Mouse (Mus musculus): ENCODE results near the gene Prkra.
"Not testable (repeated sequence)": the region's sequence is repeated elsewhere in the genome, so short reads cannot be mapped to it uniquely, and the experiment has no call there.

The Prkra gene

DNA sequence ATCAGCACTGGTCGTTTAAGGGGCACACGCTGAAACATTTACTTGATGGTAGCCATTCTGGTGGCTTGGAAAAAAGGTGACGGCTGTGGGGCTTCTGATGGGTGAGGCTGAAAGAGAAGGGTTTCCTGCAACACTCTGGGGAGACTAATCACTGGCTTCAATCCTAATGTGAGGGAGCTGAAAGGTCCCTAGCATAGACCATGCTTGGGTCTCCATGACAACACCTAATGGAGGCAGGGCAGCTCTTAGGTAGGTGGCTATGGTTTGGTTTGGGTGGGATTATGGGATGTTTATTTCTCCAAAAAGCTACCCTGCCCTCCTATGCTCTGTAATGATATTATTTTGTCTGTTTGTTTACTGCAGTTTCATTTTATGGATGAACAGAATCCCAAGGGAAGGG, 7.6 kb upstream of the Prkra start:
- no peak for DNase-seq (ENCODE audit: low spot score in 2 of 2)

DNA sequence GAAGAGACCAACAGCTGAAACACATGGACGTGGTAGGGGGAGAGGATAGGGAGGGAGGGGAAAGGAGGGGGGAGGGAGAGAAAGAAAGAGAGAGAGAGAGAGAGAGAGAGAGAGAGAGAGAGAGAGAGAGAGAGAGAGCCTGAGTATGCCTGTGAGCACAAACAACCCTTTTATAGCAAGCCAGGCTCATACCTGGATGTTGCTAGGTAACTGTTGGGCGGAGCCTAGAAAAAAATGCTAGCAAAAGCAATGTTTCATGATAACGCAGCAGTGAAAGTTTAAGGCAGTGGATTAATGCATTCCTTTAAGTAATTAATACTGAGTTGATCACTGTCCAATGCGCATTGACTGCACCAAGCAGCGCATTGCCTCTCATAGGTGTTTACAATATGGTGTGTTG, 6.8 kb upstream of the Prkra start:
- DNase-seq (ENCODE audit: low spot score in 2 of 2) = no peak

DNA sequence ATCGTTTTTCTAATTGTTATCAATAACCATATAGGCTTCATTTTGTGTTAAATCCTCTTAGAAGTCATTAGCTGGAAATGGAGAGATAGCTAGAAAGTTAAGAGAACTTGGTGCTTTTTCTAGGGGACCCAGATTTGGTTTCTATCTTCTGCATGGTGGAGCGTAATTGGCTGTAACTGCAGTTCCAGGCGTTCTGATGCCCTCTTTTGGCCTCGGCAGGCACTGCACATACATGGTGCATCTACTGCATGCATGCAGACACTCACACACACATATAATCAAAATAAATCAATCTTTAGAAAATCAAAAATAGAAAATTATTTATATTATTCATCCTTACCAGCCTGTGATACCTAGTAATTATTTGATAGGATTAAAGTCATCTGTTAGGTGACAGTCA, 5.3 kb upstream of the Prkra start:
- DNase-seq (ENCODE audit: low spot score in 2 of 2) = no peak

DNA sequence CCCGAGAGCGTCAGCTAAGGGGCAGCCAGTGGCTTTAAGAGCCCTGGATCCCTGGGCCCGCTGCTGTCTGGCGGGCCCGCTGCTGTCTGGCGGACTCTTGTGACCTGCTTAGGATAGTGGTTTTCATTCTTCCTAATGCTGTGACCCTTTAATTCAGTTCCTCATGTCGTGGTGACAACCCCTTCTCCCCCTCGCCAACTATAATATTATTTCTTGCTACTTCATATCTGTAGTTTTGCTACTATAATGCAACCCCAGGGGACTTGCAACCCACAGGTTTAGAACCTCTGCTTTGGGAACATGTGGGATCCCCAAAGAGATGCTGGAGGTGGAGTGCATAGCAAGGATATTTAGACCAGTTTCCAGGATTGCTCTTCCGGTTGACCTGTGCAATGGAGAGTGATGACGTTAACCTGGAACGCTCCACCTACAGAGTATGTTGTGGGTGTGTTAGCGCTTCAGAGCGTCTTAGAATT, 889 bp upstream of the Prkra start:
- DNase-seq (ENCODE audit: low spot score in 2 of 2) = no peak

DNA sequence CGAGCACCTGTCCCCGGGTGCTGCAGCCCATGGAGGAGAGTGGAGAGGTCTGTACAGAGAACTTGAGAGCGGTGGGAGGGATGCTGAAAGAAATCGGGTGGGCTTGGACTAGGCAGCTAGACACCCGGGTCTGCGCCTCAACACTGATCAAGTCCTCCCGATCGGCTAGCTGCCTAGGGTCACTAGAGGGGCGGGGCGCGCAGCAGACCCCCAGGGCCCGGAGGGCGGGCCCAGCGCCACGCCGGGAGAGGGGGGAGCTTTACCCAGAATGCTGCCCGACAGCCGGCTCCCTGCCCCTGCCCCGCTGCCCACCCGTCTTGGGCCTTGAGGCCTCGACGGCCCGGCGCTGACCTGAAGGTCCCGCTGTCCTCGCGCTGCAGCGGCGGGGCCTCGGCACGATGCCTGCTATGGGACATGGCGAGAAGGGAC, 360 bp downstream of the Prkra start:
- DNase-seq (ENCODE audit: low spot score in 2 of 2) = peak in 1 of 2 experiments; percentile 7

DNA sequence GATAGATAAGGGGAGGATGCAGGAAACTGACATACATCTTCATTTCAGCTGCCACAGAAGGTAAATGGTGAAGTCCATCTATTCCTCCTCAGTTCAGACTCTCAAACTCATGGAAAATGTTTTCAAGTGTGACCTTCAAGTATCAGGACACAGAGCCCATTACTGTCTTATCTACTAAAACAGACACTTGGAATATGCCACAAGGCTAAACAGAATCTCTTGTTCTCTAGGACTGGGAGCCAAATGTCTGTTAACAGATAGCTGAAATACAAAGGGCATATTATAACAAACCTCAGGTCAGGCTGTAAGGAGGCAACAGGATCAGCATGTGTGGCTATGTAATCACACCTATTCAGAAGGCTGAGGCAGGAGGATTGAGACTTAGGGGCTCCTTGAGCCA, 4.0 kb downstream of the Prkra start:
- no peak for DNase-seq (ENCODE audit: low spot score in 2 of 2)

DNA sequence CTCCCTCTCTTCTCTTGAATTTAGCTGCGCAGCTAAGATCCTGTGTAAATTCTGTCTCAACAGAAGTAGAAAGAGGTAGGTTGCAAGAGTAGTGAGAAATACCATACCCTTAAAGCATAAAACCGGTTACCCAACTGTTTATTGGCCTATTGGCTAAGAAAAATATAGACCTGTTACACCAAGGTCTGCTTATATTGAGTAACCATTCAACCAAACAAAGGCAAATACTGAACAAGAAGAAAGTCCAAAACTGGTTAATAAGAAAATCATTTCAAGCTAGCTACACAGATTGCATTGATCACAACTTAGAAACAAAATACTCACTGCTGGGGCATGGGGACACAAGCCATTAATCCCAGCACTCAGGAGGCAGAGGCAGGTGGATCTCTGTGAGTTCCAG, 8.2 kb downstream of the Prkra start:
- no peak for DNase-seq (ENCODE audit: low spot score in 2 of 2)

DNA sequence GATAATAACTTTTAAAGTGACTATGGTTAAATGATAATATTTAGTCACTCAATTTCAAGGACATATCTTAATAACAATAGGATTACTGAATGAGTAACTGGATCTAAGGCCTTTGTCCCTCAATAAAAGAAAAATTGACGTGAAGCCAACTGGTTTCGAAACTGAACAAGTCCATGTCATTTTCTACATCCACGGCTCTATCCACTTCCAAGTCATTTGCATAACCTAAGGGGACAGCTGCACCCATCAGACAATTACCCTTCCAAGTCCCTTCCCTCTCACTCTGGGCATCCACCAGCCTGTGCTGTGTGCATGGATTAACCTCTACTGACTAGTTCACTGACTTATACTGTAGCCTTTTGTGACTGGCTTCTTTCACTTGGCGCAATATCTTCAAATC, 16.2 kb downstream of the Prkra start:
- DNase-seq (ENCODE audit: low spot score in 2 of 2) = no peak

DNA sequence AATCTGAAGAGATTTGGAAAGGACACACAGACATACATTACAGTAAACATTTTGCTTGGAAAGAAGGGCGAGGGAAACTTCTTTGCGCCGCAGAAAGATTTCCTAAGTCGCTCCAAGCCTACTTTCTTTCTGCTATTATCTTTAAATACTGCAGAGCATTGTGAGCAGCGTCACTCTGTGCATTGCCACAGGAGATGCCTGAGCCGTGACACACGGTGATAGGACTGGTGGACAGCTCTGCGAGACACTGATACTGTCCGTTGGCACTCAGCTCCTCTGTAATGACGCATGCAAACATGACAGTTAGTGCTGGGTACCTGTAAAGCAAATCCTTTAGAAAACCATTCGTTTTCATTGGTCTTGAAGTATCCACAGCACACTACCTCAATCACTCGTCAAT, 17.5 kb downstream of the Prkra start:
- no peak for DNase-seq (ENCODE audit: low spot score in 2 of 2)

DNA sequence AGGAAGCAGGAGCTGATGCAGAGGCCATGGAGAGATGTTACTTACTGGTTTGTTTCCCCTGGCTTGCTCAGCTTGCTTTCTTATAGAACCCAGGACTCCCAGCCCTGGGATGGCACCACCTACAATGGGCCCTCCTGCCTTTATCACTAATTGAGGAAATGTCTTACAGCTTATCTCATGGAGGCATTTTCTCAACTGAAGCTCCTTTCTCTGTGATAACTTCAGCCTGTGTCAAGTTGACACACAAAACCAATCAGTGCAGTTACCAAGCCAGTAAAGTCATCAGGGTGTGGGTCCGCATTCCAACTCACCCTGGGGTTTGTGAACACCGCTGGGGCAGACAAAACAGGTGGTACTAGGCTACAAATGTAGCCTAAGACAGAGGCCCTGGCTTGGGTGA, 25.5 kb downstream of the Prkra start:
- not testable (repeated sequence) for DNase-seq (ENCODE audit: low spot score in 2 of 2)

DNA sequence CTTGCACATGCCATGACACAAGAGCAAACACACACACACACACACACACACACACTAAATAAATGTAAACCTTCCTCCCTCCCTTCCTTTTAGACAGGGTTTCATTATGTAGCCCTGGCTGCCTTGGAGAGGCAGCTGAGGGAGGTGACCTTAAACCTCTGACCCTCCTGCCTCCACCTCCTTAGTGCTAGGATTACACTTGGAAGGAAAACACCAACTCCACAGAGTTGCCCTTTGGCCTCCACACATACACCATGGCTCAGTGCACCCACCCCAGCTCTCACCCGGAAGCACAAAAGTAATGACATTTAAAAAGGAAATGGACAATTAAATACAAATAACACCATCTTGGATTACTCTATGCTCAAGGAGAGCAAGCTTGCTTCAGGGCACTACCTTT, 26.1 kb downstream of the Prkra start:
- no peak for DNase-seq (ENCODE audit: low spot score in 2 of 2)

DNA sequence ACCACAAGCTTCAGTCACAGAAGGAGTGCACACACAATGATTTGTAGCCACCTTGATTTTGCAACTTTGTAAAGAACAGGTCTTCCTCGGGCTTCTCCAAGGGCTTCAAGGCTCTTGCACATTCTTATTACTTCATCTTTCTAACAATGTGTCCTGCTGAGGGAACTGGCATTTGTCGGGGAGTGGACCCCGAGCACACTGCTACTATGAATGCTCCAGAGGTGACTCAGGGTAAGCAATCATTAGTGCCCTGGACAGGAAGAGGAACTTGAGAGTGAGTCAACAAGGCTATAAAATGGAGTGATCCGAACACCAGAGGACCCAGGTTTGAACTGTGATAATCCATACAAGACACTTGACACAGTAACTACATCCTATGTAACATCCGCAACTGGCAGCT, 27.6 kb downstream of the Prkra start:
- DNase-seq (ENCODE audit: low spot score in 2 of 2) = no peak

DNA sequence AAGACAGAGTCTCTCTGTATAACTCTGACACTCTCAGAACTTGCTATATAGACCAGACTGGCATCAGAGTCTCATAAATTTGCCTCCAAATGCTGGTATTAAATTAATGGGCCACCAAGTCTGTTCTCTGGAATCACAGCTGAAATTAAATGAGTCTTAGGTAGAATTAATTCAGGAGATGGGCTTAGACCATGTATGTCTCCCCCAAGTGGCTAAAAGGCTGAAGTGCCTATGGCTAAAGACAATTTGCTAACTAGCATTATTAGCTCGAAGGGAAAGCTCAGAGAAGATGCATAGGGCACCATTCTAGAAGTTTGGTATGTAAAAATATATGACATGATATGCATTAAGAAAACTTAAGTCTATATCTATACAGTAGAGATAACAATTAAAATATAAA, 29.7 kb downstream of the Prkra start:
- no peak for DNase-seq (ENCODE audit: low spot score in 2 of 2)

DNA sequence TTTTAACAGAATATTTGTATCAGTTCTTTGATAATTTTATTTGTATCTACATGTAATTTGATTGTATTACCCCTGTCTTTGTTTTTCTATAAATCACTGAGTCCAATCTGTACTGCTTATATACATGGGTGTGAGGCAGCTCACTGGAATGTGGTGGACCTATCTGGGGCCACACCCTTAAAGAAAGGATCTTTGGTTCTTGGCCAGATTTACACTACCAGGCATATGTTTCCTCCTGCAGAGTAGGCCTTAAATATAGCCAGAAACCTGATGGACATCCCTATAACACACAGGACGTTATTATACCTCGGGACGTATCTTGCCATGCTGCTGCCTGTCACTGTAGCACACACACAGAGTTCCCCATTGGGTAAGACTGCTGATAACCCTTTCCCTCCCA, 35.8 kb downstream of the Prkra start:
- DNase-seq (ENCODE audit: low spot score in 2 of 2) = no peak

DNA sequence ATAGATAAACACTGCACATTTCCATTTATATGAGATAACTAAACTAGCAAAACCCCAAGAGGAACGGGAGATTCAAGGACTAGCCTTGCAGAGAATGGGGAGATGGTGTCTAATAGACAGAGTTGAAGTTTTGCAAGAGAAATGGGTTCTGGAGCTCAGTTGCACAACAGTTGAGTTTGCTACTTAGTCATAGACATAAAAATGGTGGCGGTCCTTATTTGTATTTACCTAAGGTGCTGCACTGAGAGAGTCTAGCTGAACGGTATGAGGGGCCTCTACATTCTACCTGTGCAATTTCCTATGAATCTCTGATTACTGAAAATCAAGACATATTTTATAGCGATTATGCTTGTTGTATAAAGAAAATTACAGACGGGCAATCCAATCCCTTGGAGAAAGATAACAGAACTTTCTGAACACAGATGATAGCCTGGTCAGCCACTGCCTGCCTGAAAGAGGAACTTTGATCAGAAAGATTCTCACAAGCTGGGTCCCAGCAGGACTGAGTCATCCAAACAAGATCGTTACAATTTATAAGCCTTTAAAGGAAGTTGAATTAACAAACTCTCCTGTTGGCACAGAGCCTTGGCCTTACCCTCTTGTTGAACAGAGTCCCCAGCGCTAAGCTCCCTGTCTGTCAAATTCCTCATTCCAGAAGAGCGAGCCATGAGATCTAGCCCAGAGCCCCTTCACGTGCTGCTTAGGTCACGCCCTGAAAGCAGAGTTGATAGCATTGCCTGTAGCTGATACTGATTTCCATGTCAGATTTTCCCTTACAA, 37.3 kb downstream of the Prkra start:
- peak; percentile 33 to 39 for DNase-seq (ENCODE audit: low spot score in 2 of 2)

DNA sequence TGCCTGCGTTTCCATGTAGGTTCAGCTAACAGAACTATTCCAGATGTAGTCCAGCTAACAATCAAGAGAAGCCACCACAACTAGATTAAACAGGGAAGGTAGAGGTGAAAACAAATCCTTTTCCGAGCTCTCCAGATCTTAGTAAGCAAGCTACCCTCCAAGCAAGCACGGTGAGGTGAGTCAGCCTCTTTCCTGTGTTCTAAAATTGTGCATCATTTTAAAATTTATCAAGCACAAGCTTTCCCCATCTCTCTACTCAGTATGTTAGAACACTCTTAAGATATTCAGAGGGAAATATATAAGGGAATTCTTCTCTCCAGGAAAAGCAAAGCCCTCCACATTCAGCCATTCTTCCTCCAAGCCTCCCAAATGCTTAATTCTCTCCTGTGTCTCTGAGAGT, 41.1 kb downstream of the Prkra start:
- no peak for DNase-seq (ENCODE audit: low spot score in 2 of 2)

DNA sequence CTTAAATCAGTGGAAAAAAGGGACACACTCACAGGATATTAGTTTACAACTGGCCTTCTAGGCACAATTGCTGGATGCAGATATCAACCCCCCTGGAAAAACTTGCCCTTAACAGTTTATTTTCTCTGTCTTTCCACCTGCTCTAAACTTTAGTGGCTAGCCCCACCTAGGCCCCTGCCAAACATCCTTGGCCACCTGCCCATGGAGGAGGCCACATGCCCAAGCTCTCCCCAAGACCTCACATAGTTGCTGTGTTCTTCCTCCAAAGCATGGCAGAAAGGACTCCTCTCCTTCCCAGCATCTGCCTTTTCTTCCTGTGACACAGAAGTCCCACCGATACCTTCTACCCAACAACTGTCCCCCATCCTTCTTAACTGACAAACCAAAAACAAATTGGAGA, 45.6 kb downstream of the Prkra start:
- DNase-seq (ENCODE audit: low spot score in 2 of 2) = no peak

DNA sequence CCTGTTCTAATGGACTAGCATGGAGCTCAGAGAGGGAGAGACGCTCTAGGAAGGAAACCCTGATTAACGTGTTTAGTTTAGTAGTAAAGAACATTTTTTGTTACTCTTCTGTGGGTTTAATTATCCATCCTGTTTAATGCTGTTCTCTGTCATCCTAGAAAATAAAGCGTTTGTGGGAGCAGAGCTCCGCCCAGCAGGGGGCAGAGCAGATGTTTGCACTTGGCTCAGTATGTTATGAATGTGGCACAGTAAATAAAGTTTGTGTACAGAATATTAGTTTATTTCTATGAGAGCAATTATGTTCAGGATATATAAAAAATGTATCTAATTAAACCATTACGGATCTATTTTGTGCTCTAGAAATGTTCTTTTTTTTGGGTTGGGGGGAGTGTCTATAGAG, 48.6 kb downstream of the Prkra start:
- no peak for DNase-seq (ENCODE audit: low spot score in 2 of 2)

DNA sequence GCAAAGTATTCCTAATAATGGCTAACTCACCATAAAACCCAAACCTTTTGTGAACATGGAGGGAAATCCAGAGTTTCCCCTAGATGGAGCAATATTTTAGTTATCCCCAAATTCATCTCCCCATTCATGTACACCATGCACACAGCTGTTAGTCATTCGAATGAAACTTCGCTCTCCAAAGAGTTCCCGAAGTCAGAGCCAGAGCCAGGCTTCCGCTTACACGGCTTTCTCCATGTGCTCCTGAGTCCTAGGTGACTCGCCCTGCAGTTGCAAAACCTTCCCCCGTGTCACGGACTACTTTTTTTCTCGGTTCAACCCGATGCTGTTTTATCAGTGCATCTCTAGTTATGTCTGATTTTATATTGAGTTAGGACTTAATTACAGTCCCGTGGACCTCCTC, 50.3 kb downstream of the Prkra start:
- DNase-seq (ENCODE audit: low spot score in 2 of 2) = no peak

DNA sequence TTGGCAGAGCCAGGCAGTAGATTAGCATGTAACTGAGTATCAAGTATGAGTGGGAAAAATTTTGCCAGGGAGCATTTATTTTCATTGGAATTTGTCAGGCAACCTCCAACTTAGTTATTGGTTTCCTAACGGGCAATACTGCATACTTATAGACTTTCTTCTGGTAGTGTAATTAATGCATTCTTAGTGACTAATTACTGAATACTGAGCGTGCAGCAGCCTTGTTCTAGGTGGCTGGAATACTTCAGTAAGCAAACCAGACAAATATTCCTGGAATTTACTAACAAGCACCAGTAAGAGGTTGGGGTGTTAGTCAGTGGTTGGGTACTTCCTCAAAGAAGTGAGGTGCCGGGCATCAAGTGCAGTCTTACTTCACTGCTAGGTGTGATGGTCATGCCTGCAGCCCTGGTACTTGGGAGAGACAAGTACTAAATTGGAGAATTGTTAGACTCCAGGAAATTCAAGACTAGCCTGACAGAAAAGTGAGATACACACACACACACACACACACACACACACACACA, 55.4 kb downstream of the Prkra start:
- no peak for DNase-seq (ENCODE audit: low spot score in 2 of 2)

DNA sequence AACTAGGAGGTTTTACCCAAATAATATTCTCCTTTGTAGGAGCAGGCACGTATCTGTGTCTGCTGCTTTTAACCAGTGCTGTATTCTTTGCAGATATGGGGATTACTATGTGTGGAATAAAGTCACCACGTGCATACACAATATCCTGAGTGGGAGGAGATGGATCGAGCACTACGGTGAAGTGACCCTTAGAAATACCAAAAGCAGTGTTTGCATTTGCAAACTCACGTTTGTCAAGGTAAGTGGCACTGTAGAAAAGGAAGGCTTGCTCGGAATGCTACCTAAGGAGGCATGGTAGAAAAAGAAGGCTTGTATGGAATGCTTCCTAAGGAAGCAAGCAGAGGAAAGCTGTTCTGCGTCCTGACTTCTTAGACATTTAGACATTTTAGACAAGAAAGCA, 57.6 kb downstream of the Prkra start:
- DNase-seq (ENCODE audit: low spot score in 2 of 2) = no peak

DNA sequence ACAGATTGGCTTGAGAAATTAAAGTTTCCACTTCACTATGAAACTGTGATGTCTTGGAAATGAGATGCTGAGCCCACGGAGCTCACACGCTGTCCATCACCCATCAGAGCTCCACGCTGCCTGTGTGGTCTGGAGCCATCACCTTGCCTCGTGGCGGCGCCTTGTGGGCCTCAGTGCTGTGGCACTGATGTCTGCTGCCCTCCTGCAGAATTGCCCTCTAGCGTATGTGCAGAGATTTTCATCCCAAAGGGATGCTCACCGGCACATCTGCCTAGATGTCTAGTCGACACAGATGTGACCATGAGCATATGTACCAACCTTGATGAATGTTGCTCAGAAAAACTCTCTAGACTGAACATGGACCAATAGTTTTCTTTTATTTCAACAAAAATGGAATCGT, 60.9 kb downstream of the Prkra start:
- DNase-seq (ENCODE audit: low spot score in 2 of 2) = no peak

DNA sequence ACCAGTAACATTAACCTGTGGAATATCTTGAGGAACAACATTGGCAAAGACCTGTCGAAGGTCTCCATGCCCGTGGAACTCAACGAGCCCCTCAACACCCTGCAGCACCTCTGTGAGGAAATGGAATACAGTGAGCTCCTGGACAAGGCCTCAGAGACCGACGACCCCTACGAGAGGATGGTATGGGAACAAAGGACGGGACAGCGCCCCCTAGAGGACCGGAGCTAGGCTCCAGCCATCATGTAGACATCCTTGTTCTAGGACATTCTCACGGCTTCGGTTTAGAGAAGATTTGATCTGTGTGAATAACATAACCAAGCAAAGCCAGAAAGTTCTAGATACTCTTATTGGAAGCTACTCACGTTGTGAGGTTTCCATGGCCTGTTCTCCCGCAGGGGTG, 62.7 kb downstream of the Prkra start:
- DNase-seq (ENCODE audit: low spot score in 2 of 2) = no peak

All from urinary bladder, postnatal 36 days (tissue).